Mouse (Mus musculus) testis, postnatal 14 days (tissue): ENCODE measurements around the gene Ccdc77.

Experiments
- DNase-seq: peaks from one replicate; pipeline ENCODE4 v3.0.0; 2021; ENCODE audit warnings: low spot score

The Ccdc77 gene

GRCm38 (mm10) chr6:120363688-120364522 is at the start of gene Ccdc77, which contains the start of gene Kdm5a:
Ccdc77 (minus strand) TSS chr6:120364374.
Kdm5a (plus strand) TSS chr6:120364124.
- peak; percentile 95 for DNase-seq

- DNase-seq: no peak
Measured at GRCm38 (mm10) chr6:120403936-120404335, 39.8 kb upstream of the Ccdc77 start.

GRCm38 (mm10) chr6:120395622-120396345 is 31.6 kb upstream of the Ccdc77 start:
- DNase-seq: no peak

GRCm38 (mm10) chr6:120392811-120393210 is 28.6 kb upstream of the Ccdc77 start:
- no peak for DNase-seq

- no peak for DNase-seq
Measured at GRCm38 (mm10) chr6:120390054-120390453, 25.9 kb upstream of the Ccdc77 start.

- no peak for DNase-seq
Measured at GRCm38 (mm10) chr6:120376736-120377135, 12.6 kb upstream of the Ccdc77 start.

- no peak for DNase-seq
Measured at GRCm38 (mm10) chr6:120365051-120365450, 877 bp upstream of the Ccdc77 start.

GRCm38 (mm10) chr6:120364523-120364905 is 340 bp upstream of the Ccdc77 start:
- no peak for DNase-seq

- no peak for DNase-seq
Measured at GRCm38 (mm10) chr6:120362774-120363687, 1.1 kb downstream of the Ccdc77 start.

DNA sequence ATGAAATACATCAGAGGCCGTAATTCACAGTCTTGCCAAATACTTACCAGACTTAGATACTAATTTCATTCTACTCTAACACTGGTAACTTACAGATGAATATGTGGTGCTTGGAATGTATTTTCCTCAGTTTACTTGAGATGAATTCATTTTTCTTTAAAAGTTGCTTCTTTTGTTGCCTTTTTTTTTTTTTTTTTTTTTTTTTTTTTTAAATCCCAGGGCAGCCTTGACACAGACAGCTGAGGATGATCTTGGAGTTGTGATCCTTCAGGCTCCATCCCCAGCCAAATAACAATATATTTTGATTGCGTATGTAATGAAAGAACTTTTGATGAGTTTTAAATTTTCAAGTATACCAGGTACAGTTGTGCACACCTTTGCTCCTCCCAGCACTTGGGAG is 2.0 kb downstream of the Ccdc77 start:
- no peak for DNase-seq

DNA sequence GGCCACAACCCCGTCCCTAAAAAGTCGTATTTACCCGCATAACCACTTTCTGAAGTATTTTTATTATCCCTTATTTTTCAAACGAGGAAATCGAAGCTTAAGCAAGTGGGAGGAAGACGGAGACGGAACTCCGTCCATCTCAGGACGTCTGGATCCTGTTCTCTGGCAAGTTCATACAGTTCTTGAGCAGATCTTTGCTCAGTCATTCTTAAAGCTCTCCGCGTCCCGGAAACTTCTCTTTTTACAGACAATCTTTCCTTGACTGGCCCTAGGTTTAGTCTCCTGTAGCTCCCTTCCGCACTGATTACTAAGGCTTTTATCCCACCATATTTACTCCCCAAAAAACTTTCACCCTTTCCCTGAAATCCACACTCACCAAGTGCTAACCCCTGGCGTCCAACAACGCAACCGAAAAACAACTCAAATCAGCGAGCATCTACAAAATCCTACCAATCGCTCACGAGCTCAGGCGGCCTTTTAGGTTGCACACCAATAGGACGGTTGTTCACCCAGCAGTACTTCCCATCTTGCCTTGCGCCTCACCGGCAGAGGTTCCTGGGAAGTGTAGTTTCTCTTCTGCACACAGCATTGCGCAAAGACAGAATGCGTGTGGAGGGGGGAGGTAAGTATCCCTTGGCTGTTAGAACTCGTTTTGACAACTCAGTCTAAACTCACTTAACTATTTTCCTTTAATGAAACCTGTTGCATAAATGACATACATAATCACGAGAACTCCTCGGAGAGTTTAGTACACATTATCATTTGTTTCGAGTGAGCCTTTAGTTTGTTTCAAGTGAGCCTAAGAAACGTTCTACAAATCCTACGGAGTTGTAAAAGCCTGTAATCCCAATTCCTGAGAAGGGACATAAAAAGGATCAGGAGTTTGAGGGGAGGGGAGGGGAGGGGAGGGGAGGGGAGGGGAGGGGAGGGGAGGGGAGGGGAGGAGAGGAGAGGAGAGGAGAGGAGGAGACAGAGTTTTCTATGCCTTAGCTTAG is 6.9 kb downstream of the Ccdc77 start:
- DNase-seq: peak; percentile 88

- no peak for DNase-seq
Measured at GRCm38 (mm10) chr6:120356478-120356877, 7.7 kb downstream of the Ccdc77 start.

- no peak for DNase-seq
Measured at GRCm38 (mm10) chr6:120349018-120349417, 15.2 kb downstream of the Ccdc77 start.

DNA sequence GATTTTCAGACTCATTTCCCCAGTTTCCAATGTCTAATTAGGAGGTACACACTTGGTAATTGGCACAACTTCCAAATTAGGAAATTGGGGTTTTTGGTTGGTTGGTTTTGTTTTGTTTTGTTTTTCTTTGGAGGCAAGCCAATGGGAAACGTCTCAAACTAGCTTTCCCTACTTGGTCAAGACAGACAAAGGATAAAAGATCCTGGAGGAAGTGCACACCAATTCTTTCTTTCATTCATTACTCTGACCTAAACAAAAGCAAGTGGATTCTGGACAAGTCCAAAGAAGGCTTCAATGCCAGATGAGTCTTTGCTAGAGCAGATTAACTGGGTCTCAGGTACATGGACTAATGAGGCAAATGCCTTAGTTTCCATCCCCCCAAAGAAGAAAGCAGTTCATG is 20.2 kb downstream of the Ccdc77 start:
- no peak for DNase-seq

DNA sequence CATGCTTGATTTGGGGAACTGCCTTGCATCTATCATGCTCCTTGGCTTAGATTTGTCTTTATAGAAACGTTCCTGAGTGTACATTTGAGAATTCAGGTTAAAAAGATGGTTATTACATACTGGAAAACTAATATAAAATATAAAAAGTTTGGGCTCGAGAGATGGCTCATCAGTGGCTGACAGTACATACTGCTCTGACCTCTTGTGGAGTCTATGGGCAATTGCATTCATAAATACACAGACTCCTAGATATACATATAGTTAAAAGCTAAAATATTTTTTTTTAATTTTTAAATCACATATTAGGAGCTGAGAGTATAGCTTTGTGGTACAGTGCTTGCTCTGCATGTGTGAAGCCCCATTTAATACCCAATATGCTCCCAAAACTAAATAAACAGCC is 31.8 kb downstream of the Ccdc77 start:
- no peak for DNase-seq

DNA sequence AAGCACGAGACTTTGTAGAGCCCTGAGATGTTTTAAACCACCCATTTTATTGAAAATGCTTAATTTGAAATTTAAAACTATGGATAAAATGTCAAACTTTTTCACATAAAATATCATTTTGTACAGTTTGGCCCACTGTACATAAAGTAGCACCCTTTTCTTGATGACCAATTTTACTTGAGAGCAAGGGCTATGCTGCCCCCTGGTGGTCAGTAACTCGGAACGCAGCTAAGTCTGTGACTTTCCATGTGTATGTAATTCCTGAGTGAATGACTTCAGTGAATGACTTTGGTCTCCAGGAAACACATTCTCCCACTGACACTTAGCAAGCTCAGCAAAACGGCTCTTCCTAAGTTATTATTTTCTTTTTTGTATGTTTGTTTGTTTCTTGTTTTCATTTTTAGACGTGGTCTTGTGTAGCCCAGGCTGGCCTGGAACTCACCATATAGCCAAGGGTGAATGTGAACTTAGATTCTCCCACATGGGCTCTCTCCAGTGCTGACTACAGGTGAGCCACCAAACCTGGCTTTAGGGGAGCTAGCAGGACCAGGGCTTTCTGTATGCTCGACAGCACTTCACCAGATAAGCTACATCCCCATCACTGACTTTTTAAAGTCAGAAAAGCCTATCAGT is 39.8 kb downstream of the Ccdc77 start:
- peak; percentile 38 for DNase-seq

GRCm38 (mm10) chr6:120320369-120320768 is 43.8 kb downstream of the Ccdc77 start:
- DNase-seq: no peak

GRCm38 (mm10) chr6:120319129-120319528 is 45.0 kb downstream of the Ccdc77 start:
- no peak for DNase-seq

- DNase-seq: no peak
Measured at GRCm38 (mm10) chr6:120318303-120318940, 45.8 kb downstream of the Ccdc77 start.

DNA sequence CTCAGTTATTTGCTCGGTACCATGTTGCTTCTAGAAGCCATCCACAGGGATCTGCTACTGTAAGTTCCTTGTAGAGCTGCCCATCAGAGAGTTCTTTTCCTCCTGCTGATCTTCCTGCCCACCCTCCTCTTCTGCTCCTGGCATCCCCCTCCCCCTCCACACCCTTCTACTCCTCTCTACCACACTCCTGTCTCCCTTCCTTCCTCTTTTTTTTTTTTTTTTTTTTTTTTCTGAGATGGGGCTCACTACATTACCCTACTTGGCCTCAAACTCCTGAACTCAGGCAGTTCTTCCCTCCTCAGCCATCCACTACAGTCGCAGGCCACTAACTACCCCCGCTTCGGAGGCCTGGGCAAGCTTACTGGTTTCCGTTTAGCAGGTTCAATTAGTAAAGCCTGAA is 51.7 kb downstream of the Ccdc77 start:
- DNase-seq: no peak
